Mouse (Mus musculus) right cerebral cortex, postnatal 36 days (tissue): ENCODE data around the gene Gm12794.
"Not testable (repeated sequence)": the region's sequence is repeated elsewhere in the genome, so short reads cannot be mapped to it uniquely, and the experiment has no call there.

Source experiments
- DNase-seq, 2 experiments: peaks; one replicate each; pipeline ENCODE4 v3.0.0; 2022; ENCODE audit warnings: low spot score in 2 of 2, mixed read lengths in 1 of 2

The Gm12794 gene

DNA sequence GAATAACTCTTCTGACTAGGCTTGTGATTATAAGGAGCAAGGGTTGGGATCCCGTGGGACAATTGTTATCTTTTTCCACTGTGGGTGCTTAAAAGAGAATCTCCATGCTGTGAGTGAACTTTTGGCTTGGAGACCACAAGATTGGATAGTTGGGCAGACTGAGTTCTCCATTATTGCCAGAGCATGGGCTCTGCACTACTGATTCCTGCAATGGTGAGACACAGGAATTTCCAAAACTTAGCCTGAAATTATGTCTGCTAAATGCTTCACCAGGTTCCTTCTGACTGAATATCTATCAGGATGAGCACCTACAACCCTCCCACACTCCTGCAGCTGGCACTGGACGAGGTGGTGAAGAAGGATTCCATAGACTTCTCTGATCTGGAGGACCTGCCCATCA, at the start of gene Gm12794:
Gene Gm12794 (plus strand): TSS at position 301 of the 400 bp plus-strand sequence.
- DNase-seq = not testable (repeated sequence)

DNA sequence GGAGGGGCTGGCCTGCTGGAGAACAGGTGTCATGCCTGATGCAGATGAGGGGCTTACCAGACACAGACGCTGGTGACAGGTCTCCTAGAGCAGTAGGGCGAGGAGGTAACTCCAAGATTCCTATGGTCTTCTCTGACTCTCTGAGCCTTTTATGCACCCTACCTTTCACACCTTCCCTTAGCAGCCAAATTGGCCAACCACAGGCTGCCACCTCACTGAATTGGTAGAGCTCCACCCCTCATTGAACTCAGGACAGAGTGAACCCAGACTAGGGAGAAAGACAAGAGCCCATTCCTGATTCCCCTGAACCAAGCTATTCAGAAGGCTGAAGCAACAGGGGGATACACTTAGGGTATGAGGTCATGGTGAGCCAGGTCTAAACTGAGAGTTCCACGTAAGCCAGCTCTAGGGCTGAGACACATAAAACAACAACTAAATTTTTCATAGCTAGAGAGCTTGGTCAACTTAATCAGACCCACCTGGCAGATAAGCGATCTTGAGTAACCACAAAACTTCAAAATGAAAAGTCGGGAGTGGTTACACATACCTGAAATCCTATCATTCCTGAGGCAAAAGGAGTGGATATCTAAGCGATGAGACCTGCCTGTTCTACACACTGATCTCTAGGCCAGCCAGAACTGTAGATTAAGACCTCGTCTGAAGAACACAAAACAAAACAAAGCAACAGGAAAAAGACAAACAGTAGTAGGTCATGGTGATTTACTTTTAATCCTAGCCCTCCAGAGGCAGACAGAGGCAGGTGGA, 46.4 kb upstream of the Gm12794 start, which contains the start of gene C130073F10Rik:
Gene C130073F10Rik (minus strand): TSS at position 134 of the 765 bp plus-strand sequence.
- DNase-seq = no peak

DNA sequence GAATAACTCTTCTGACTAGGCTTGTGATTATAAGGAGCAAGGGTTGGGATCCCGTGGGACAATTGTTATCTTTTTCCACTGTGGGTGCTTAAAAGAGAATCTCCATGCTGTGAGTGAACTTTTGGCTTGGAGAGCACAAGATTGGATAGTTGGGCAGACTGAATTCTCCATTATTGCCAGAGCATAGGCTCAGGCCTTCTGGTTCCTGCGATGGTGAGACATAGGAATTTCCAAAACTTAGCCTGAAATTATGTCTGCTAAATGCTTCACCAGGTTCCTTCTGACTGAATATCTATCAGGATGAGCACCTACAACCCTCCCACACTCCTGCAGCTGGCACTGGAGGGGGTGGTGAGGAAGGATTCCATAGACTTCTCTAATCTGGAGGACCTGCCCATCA, 31.4 kb upstream of the Gm12794 start, which contains the start of gene Gm12800:
Gene Gm12800 (plus strand): TSS at position 301 of the 400 bp plus-strand sequence.
- not testable (repeated sequence) for DNase-seq

DNA sequence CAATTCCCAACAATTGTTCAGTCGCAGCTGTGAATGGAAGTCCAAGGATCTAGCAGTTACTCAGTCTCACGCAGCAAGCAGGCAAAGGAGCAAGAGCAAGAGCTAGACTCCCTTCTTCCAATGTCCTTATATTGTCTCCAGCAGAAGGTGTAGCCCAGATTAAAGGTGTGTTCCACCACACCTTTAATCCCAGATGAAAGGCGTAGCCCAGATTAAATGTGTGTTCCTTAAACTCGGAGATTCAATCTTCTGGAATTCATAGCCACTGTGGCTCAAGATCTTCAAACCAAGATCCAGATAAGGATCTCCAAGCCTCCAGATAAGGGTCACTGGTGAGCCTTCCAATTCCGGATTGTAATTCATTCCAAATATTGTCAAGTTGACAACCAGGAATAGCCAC, 40.7 kb downstream of the Gm12794 start, which contains the start of gene Gm12790:
Gene Gm12790 (minus strand): TSS at position 101 of the 400 bp plus-strand sequence.
- DNase-seq = not testable (repeated sequence)

DNA sequence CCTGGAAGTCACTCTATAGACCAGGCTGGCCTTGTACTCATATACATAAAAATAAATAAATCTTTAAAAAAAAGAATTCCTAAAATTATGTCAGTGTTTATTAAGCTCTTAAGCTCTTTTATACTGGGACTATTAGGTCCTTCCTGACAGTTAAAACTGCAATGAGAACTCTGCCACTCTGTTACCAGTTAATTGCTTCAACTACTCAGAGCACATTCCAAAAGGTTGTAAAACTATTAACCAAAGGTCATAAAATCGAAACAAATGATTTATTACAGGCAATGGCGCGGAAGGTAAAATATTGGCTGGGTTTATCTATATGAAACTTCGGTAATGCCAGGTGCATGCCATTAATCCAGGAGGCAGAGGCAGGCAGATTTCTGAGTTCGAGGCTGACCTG, 45.5 kb downstream of the Gm12794 start:
- DNase-seq = no peak

DNA sequence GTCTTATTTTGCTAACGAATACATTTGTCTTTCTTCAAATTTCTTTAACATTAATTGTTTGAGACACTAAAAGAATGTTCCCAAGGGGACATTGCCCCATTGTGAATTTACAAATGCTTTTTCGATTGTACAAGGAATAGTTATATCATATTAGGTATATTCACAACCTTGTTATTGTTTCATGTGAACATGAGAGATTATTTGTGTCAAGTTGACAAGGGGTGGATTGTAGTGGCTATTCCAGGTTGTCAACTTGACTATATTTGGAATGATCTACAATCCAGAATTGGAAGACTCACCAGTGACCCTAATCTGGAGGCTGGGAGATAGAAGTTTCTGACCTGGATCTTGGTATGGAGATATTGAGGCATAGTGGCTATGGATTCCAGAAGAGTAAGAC, 46.1 kb downstream of the Gm12794 start, which contains the start of gene Gm12789:
Gene Gm12789 (plus strand): TSS at position 301 of the 400 bp plus-strand sequence.
- not testable (repeated sequence) for DNase-seq
